Mouse (Mus musculus): ENCODE results near the gene Gpkow.
"Not testable (repeated sequence)": the region's sequence is repeated elsewhere in the genome, so short reads cannot be mapped to it uniquely, and the experiment has no call there.

The Gpkow gene

GRCm38 (mm10) chrX:7688321-7688720 is 8.6 kb upstream of the Gpkow start:
- no peak for DNase-seq (ENCODE audit: low spot score)

GRCm38 (mm10) chrX:7690486-7690885 is 6.4 kb upstream of the Gpkow start:
- DNase-seq (ENCODE audit: low spot score): no peak

GRCm38 (mm10) chrX:7692862-7693261 is 4.1 kb upstream of the Gpkow start:
- peak; percentile 73 for DNase-seq (ENCODE audit: low spot score)

GRCm38 (mm10) chrX:7696520-7696919 is 411 bp upstream of the Gpkow start:
- DNase-seq (ENCODE audit: low spot score): no peak

GRCm38 (mm10) chrX:7713764-7714134 is 16.8 kb downstream of the Gpkow start:
- not testable (repeated sequence) for DNase-seq (ENCODE audit: low spot score)

- DNase-seq (ENCODE audit: low spot score): peak; percentile 94
Measured at GRCm38 (mm10) chrX:7714135-7714899, 17.4 kb downstream of the Gpkow start, which contains the start of gene Wdr45. Gene Wdr45, plus strand, starts transcription at chrX:7714333.

- DNase-seq (ENCODE audit: low spot score): peak; percentile 13
Measured at GRCm38 (mm10) chrX:7716058-7716457, 19.1 kb downstream of the Gpkow start.

- peak; percentile 75 for DNase-seq (ENCODE audit: low spot score)
Measured at GRCm38 (mm10) chrX:7721514-7722281, 24.8 kb downstream of the Gpkow start, which contains the start of gene Gm45208. Gene Gm45208, plus strand, starts transcription at chrX:7722245.

GRCm38 (mm10) chrX:7722282-7722611 is 25.3 kb downstream of the Gpkow start:
- no peak for DNase-seq (ENCODE audit: low spot score)

GRCm38 (mm10) chrX:7722691-7723090 is 25.8 kb downstream of the Gpkow start:
- DNase-seq (ENCODE audit: low spot score): no peak

GRCm38 (mm10) chrX:7724135-7724534 is 27.2 kb downstream of the Gpkow start:
- no peak for DNase-seq (ENCODE audit: low spot score)

- DNase-seq (ENCODE audit: low spot score): no peak
Measured at GRCm38 (mm10) chrX:7725841-7726240, 28.9 kb downstream of the Gpkow start.

GRCm38 (mm10) chrX:7727176-7727575 is 30.2 kb downstream of the Gpkow start:
- no peak for DNase-seq (ENCODE audit: low spot score)

GRCm38 (mm10) chrX:7728215-7728921 is 31.4 kb downstream of the Gpkow start, which contains the start of gene Praf2:
Gene Praf2, plus strand, starts transcription at chrX:7728439.
- DNase-seq (ENCODE audit: low spot score): peak; percentile 79

- DNase-seq (ENCODE audit: low spot score): no peak
Measured at GRCm38 (mm10) chrX:7728922-7729265, 32.0 kb downstream of the Gpkow start.

- peak; percentile 79 for DNase-seq (ENCODE audit: low spot score)
Measured at GRCm38 (mm10) chrX:7733571-7734156, 36.7 kb downstream of the Gpkow start.

- DNase-seq (ENCODE audit: low spot score): no peak
Measured at GRCm38 (mm10) chrX:7739336-7740081, 42.6 kb downstream of the Gpkow start.

GRCm38 (mm10) chrX:7740082-7740819 is 43.3 kb downstream of the Gpkow start:
- DNase-seq (ENCODE audit: low spot score): no peak

GRCm38 (mm10) chrX:7741103-7741502 is 44.2 kb downstream of the Gpkow start:
- no peak for DNase-seq (ENCODE audit: low spot score)

GRCm38 (mm10) chrX:7743470-7743869 is 46.5 kb downstream of the Gpkow start:
- DNase-seq (ENCODE audit: low spot score): no peak

- DNase-seq (ENCODE audit: low spot score): no peak
Measured at GRCm38 (mm10) chrX:7744940-7745339, 48.0 kb downstream of the Gpkow start.

Data from T-cell, adult 2 months (primary cell).